Mouse (Mus musculus): ENCODE data around the gene Rasal2. TPM values are rescaled to one million over a fixed set of nuclear protein-coding genes. Genes with fewer than 3 reads are reported as not detected.

Gene Rasal2
- polyA plus RNA-seq, 2 experiments from 2014 or later = 0.19 TPM; not detected in 1

GRCm38 (mm10) chr1:157137132-157137853 lies 275.1 kb downstream of the Rasal2 start:
- ATAC-seq = no peak

GRCm38 (mm10) chr1:157128219-157128618 lies 284.2 kb downstream of the Rasal2 start:
- ATAC-seq = no peak

- ATAC-seq = no peak
These were observed 288.6 kb downstream of the Rasal2 start for GRCm38 (mm10) chr1:157123836-157124235.

GRCm38 (mm10) chr1:157119168-157119567 lies 293.2 kb downstream of the Rasal2 start:
- no peak for ATAC-seq

GRCm38 (mm10) chr1:157117440-157117839 lies 295.0 kb downstream of the Rasal2 start:
- ATAC-seq = no peak

- no peak for ATAC-seq
These were observed 297.9 kb downstream of the Rasal2 start for GRCm38 (mm10) chr1:157114492-157114891.

GRCm38 (mm10) chr1:157110287-157110835 lies 302.0 kb downstream of the Rasal2 start:
- ATAC-seq = peak; percentile 32

GRCm38 (mm10) chr1:157108580-157108979 lies 303.8 kb downstream of the Rasal2 start, which contains the start of gene Tex35:
Gene Tex35 (minus strand): TSS chr1:157108680.
- no peak for ATAC-seq

- ATAC-seq = peak; percentile 57
These were observed 311.1 kb downstream of the Rasal2 start for GRCm38 (mm10) chr1:157101122-157101865.

- no peak for ATAC-seq
These were observed 316.9 kb downstream of the Rasal2 start for GRCm38 (mm10) chr1:157095534-157095933.

GRCm38 (mm10) chr1:157092622-157093021 lies 319.8 kb downstream of the Rasal2 start:
- ATAC-seq = no peak

GRCm38 (mm10) chr1:157092140-157092539 lies 320.3 kb downstream of the Rasal2 start:
- ATAC-seq = no peak

GRCm38 (mm10) chr1:157090835-157091234 lies 321.6 kb downstream of the Rasal2 start:
- ATAC-seq = no peak

GRCm38 (mm10) chr1:157086097-157086994 lies 326.0 kb downstream of the Rasal2 start:
- peak; percentile 54 for ATAC-seq

Other genes with a start within 250 kb of the Rasal2 start
- 1 to 10 TPM; 3.9 to 5.5 TPM for gene Cryzl2, start 46.0 kb upstream of the Rasal2 start, polyA plus RNA-seq (2017; shearing (Covaris generic))
- under 1 TPM; 0.78 to 0.90 TPM for gene Sec16b, start 94.1 kb upstream of the Rasal2 start, polyA plus RNA-seq (2017; shearing (Covaris generic))